Mouse (Mus musculus) lung, postnatal 10 days (tissue): ENCODE measurements around the gene Ddx31.

Source experiments
- DNase-seq: peaks from one replicate; pipeline ENCODE4 v3.0.0; 2021

Gene Ddx31

GRCm38 (mm10) chr2:28912961-28913360 lies 72.8 kb downstream of the Ddx31 start:
- DNase-seq = no peak

GRCm38 (mm10) chr2:28914121-28914520 lies 73.9 kb downstream of the Ddx31 start:
- DNase-seq = no peak

GRCm38 (mm10) chr2:28915104-28915738 lies 75.0 kb downstream of the Ddx31 start:
- no peak for DNase-seq

- DNase-seq = peak; percentile 74
These were observed 75.7 kb downstream of the Ddx31 start for GRCm38 (mm10) chr2:28915768-28916512.

DNA sequence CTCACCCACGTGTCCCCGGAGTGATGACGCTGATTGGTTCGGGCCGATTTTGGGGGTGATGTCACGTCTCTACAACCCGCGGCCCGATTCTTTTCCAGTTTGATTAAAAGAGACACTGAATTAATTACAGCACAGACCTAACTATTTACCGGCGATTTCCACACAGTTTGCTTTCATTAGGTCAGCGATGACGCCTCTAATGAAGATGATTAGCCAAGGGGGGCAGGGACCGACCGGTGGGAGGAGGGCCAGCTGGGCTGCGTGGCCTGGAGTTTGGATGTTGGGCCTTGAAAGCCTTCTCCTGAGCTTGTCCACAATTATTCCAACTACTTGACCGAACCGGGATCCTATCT lies 76.3 kb downstream of the Ddx31 start, which contains the start of gene Barhl1:
Gene Barhl1 (minus strand): TSS at position 156 of the 353 bp plus-strand sequence.
- no peak for DNase-seq

DNA sequence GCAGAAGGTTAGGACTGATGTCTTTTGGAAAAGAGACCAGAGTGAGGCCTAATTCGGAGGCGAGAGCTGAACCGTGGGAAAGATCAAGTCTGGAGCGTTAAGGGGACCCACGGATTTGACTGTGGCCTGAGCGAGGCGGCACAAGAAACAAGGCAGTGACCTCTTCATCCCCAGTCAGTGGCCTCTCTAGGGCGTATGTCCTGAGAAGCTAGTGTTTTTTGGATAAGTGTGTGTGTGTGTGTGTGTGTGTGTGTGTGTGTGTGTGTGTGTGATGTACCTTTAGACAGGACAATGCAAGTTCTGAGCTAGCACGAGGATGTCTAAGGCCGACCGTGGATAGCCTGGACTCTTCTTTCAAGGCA lies 76.9 kb downstream of the Ddx31 start:
- no peak for DNase-seq

GRCm38 (mm10) chr2:28917518-28918361 lies 77.5 kb downstream of the Ddx31 start:
- DNase-seq = no peak

GRCm38 (mm10) chr2:28919001-28919400 lies 78.8 kb downstream of the Ddx31 start:
- no peak for DNase-seq

DNA sequence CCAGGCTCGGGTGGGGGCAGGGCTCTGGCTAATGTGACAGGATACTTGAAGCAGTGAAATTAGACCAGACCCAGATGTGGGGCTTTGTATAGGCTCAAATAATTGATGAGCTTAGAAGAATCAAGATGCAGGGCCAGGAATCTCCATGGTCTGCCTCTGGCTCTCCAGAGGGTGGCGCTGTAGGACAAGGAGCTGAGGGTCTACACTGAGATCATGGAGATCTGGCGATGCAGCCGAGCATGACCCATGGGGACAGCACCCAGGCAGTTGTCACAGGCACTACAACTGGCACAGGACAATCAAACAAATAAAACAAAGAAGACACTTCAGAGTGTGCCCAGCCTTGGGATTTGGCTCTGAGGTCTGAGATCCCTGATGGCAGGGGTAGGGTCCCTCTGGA lies 83.7 kb downstream of the Ddx31 start:
- peak; percentile 85 for DNase-seq

GRCm38 (mm10) chr2:28930571-28930970 lies 90.4 kb downstream of the Ddx31 start:
- no peak for DNase-seq

DNA sequence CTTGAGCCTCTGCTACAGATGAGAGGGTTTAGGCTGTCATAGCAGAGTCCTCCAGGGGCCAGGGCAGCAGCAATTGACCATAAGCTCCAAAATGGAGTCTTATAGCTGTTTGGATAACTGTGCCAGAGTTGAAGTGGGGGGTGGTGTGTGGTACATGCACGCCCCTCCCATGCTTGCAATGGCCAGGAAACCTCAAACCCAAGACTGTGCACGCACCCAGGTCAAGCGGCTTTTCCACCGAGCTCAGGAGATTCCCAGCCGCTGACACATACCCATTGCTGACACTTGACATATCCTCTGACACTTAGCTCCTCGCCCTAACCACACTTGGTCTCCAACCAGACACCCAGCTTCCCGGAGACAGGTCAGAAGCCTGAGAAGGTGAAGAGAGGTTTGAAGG lies 98.8 kb downstream of the Ddx31 start:
- DNase-seq = no peak

DNA sequence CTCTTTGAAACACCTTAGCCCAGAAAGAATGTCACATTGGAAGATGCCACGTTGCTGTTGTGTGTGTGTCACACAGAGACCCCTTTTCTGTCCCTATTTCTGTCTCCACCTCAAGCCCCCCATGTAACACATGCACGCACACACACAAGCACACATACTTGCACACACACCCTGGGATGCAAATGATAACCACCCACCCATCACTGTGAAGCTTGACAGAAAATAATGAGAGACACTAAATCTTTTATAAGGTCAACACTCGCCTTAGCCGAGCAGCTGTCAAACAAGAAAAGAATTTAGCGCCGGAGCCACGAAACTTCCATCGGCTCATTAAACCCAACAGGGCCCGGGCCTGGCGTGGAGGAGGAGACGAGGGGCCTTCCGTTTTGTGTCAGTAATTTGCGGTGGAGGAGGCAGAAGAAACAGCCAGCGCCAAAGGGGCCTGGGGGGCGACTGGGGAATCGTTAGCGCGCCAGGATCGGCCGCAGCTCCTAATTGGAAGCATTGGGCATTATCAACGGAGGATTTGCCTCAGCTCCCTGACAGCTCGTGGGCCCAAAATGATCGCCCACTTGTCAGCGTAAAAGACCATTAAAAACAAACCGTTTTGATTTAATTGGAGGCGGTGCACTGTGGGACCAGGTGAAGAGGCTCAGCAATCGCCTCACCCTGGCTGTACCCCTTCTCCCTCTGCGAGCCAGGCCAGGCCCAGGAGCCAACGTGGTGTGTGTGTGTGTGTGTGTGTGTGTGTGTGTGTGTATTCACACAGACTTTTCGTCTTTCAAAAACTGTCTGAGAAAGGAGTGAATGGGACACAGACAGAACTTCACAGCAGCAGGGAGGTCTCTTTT lies 103.7 kb downstream of the Ddx31 start:
- DNase-seq = no peak

DNA sequence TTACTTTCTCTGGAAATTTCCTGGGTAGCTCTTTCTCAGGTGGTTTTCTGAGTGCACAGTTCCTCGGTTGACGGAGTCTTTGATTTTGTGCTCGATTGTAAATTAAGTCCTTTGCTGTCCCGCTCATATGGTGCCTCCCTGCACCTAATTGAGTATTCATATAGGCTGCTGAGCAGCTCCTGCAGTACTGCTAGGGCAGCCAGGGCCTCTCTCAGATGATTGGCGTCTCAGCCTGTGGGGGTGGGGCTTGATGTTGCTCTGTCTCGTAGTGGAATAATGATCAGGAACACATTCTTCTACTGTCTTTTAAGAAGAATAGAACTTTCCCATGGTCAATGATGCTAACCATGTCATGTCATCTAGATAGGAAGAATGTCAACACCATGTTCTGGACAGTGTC lies 105.2 kb downstream of the Ddx31 start:
- DNase-seq = no peak

- no peak for DNase-seq
These were observed 106.1 kb downstream of the Ddx31 start for GRCm38 (mm10) chr2:28946312-28946711.

DNA sequence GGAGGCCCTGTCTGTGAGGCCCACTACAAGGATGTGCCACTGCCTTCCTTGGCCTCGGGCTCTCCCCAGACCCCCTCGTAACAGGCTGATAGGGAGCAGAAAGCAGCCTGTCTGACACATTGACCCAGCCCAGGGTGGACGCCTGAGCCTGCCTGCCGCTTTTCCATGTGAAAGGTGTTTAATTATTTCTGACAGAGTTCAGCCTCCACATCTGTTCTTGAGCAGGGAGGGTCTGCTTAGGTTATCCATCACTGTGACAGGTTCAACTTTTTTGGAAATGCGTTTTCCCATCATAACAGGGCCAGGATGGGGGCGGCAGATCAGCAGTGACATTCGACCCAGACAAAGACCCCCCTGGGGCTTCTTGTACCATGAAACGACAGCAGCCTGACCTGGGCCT lies 112.8 kb downstream of the Ddx31 start:
- DNase-seq = no peak

DNA sequence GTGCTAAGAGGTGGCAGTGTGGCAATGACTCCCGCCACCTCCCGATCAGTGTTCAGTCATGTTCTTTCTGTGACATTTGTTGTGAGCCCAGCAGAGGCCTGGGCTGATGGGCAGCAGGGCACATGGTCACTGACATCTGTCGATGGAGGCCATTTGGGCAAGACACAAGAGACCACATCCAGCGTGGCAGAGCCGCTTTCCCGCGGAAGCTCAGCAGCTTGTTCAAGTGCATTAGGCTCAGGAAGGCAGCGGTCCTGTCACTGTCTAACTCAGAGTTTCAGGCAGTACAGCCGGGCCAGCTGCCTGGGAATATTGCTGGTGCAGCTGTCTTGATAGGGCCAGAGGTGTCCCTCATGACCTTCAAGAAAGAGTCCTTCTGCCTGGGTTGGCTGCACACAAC lies 114.4 kb downstream of the Ddx31 start:
- no peak for DNase-seq
